Mouse (Mus musculus) urinary bladder, postnatal 10 days (tissue): ENCODE measurements around the gene Ankrd22.

ENCODE experiments used
- DNase-seq: peaks from one replicate; pipeline ENCODE4 v3.0.0; 2022; ENCODE audit warnings: low spot score

The Ankrd22 gene

DNA sequence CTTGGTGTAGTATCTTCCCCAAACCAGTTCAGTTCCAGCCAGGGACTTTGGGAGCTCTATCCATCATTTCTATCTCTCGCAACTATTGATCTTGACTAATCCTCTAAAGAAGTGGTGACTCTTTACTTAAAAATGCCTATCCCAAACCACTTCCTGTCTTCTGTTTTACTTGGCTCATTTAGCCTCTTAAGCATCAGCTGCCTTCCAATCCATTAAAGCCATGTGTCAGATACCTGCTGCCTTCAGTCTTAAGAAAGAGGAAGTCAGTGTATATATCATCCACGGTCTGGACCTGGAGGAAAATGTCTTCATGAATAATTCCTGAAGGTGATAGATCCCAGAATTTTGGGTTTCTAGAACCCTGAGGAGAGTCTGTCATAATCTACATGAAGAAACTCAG is 14.5 kb upstream of the Ankrd22 start:
- no peak for DNase-seq

DNA sequence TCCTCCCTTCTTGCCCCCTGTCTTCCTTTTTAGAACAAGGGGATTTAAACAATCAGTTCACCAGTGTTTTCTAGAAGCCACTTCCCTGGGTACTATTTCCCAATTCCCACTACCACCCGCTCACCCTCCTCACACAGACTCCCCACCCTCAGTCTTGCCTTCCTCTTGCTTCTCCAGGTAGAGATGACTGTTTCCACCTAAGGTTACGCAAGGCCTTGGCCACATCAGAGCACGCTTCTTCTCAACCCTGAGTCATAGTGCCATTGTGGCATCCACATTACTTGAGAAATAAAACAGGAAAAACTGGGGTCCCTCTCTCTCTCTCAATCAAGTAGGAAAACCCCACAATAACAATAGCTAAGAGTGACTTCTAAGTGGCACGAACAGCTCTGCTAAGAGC is 13.3 kb upstream of the Ankrd22 start:
- DNase-seq, result no peak

DNA sequence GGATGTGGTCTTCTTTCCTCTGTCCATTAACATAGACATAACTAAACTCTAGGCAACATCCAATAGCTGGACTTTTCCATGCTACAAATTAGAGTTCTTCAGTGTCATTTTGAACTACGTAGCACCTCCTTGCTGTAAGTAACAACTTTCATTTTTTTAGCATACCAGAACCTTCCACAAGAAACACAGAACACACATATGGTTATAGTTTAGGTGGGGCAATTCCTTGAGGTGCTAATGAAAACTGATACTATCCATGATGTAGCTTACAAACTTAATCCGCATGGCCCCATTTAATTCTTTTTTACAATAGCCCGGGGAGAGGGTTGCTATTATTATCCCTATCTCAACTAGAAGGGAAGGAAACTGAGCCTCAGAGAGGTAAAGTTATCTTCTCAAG is 8.2 kb upstream of the Ankrd22 start:
- no peak for DNase-seq

DNA sequence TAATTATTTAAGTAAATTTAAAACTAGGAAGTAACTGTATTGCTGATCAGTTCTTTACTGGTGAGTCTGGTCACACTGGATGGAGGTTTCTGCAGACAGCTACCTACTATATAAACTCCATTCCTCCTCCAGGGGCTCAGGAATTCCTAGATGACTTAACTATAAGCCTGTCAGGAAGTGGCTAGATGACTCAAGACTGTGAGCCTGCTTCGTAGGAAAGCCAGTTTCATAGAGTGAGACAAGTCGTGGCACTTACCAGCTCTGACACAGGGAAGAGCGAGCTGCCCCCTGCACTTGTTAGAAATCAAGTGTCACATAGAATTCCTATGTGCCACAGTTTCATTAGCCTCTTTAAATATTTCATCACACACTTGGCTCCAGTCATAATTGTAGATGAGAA is 5.3 kb upstream of the Ankrd22 start:
- no peak for DNase-seq

DNA sequence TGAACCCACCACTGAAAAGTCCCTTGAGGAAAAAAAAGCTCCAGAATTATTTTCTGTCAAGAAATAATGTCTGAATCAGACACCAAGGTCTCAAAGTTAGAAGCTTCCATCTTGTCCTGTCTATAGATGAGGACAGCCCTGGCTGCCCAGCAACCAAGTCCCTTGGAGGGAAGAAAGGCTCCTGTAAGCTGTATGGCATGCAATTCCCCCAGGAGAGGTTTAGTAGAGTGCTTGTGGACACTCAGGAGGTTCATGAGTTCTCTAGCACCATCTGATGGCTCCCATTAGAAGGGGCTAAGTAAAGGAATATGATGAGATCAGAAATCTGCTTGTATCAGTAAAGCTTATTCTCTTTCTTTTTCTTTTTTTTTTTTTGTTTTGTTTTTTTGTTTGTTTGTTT is 3.3 kb upstream of the Ankrd22 start:
- no peak for DNase-seq

DNA sequence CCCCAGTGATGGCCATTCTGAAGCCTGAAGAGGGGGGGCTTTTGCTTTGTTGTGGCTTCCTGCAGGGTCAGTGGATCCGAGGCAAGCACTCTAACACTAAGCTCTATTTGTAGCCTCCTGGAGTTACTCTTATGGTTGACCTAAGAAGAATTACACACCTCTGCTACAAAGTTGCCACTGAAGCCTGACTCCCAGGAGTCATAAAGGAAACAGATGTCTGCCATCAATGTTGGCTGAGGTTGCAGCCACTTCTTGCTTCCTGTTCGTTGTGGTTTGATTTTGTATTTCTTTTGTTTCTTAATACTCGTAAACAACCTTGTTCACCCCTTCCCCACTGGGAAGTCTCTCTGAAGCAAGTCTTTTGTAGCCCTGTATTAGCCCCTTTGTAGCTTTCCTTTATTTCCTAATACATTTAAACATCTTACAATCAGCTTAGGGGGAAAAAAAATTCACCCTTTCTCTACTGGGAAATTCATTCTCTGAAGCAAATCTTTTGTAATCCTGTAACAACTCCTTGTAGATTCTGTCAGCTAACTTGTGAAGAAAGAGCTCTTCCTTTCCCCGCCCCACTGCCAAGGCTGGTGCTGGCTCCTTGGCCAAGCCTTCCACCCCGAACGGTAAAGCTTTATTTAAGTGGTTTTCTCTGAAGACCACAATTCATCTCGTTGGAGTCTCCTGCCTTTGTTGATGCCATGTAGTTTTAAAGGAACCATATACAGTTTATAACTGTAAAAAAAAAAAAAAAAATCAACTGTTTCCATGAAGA is 2.2 kb upstream of the Ankrd22 start:
- no peak for DNase-seq

DNA sequence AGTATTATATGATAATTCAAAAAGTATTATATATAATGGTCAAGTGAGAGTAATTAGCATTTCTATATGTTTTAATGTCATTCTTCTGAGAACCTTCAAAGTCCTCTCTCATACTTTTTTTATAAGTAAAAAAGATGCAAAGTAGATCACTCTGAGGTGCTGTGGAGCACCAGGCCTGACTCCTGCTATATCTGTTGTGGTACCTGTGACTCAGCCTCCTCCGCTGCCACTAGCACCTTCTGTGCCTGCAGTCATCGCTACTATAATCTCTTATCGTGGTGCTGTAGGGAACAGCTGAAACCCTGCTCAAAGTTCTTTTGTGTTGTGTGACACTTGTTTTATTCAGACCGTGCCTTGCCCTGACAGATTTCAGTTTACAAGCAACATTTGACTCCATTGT is 533 bp upstream of the Ankrd22 start:
- DNase-seq, result no peak

DNA sequence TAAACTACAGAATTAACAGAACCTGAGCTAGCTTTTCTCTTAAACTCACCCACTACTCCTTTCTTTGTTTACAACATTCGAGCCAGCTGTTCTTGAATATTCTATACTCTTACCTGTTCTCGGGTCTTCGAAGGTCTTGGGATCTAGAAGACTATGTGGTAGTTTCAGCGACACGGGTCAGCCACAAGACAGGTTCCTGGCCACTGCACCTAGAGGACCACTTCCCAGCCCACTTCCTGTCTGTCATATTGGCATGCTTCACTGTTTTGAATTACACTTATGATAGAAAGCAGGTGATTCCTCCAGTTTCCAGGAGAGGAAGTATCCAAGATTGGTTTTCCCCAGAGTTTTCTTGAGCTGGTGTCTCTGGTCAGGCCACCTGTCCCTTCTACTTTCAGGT is 3.2 kb downstream of the Ankrd22 start:
- DNase-seq, result no peak

DNA sequence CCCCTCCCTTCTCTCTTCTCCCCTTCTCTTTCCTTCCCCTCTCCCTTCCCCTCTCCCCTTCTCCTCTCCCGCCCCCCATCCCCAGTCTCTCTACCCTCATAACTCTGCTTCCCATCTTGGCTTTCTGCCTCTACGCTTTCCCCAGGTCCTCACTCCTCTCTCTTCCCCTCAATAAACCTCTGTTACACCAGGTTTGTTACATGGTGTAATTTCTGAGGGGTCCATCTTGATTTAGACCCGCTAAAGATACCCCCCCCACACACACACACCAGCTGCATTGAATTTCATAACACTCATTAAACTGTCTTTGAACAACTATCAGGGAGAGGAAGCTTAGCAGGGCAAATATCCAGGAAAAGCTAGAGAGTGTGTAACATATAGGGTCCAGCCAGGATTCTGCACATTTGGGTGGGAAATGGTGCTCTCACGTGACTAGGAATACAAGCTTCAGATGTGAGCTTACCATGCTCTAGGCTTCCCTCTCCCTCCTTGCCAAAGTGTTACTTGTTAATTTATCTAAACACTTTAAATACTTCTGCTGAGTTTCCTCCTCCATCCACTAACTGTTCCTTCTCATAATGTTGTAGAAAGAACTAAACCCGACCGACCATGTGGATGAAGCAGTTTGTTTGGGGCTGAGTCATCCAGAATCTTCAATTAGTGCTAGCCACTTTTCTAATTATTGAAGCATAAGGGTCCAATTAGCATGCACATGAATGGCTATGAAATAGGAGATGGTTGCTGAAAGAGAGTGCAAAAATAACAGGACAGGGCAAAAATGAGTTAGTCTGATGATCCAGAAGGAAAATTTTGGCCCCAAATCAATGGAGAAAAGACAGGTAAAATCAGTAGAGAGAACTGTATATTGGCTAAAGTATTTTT is 12.3 kb downstream of the Ankrd22 start:
- no peak for DNase-seq

DNA sequence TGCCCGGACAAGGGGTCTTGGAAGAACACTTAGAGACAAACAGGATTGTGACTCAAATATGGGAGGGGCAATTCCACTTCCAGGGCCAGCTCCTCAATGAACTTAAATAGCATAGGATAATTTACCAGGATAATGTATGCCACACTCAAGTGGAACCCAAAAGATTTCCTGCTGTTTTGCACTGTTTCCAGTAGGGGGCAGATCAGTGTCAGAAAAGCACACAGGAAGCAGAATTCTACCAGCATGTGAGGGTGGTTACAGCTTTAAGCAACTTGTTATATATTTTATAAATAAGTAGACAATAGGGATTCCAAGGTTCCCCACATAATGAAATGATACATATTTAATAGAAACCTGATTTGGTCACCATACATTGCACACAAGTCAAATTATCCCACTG is 13.9 kb downstream of the Ankrd22 start:
- no peak for DNase-seq

DNA sequence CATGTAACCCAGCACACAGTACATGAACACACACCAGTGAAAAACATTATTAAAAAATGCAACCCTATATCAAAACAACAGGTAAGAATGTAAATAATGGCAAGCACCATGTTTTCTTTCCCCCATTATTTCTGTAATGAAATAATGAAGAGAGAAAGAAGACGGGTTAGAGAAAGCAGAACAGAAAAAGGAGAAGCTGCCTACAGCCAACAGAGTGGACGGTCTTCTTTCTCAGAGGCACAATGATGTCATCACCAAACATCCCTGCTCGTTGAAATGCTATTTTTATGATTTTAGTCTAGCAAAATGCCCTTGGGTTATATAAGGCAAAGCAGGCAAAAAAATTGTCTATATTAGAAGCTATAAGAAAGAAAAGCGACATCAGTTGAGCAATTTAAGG is 17.4 kb downstream of the Ankrd22 start:
- DNase-seq, result no peak

DNA sequence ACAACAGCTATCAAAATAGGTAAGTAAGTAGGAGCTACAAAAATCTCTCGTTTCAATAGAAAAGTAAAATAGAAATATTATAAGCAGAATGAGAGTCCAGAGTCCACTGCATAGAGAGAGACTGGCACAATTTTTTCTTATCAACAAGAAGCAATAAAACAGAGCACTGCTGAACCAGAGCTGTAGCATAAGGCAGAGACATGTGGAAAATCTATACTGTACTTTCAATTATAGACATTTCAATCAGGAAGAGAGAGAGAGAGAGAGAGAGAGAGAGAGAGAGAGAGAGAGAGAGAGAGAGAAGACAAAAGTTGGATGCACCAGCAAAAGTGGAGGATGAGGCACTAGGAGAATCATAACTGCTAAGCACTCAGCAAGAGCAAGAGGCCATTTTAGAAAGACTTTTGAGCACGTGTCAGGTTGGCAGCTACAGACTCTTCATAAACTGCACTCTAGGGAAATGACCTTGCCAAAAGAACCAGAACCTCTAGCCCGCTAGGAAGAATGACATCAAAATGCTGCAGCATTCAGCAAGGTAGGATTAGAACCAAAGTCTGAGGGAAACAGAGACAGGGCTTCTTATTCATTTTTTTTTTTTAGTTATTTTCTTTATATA is 26.3 kb downstream of the Ankrd22 start:
- no peak for DNase-seq

DNA sequence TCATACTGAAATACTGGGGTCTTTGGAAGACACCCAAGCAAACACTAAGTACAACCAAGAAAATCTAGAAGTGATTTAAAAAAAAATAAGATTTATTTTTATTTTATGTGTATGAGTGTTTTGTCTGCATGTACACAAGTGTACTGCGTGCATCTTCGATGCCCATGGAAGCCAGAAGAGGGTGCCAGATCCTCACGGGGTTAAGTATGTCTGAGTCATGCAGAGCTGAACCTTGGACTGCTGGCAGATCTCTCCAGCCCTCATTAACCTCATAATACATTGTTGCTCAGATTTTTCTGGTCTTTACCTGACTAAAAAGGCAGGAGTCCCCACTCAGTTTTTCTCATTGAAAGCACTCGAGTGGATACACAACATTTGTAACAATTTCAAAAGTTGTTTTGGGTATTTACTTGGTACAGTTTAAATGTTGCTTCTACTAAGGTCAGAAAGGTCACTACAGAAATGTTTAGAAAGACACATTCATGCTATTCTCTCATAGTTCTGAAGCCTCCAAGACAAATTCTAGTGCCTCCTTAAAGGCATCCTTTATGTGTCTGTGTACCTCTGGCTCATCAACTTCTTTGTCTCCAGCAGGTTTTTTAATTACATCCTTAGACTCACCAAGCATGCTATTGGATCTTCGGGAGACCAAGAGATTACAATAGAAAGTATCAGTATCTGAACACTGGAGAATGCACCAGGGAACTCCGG is 27.0 kb downstream of the Ankrd22 start:
- DNase-seq, result no peak

DNA sequence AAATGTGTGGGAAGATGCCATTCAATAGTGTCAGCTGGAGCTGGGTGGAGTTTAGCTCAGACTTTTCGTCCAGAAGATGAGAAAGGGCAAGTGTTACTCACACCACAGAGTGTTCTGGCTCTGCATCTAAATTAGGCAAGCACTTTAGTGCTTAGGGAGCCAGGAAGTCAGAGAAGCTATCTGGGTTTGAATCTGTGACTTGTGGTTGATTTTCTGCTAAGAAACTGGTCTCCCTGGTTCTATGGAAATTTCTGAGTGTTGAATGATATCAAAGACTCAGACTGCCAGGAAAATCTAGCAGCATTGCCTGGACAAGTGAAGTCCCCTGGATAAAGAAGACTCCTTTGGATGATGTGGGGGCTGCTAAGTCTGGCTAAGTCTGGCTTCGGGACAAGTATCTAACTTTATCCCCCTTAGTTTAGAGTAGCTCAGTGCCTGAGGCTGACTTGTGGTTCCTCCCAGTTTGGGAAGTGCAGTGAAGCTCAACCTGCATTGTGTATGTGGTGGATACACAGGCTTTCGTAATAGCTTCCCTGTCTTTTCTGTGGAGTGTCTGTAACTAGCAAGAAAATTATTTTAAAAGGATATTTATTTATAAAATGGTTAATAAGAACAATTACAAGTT is 45.6 kb downstream of the Ankrd22 start:
- no peak for DNase-seq

DNA sequence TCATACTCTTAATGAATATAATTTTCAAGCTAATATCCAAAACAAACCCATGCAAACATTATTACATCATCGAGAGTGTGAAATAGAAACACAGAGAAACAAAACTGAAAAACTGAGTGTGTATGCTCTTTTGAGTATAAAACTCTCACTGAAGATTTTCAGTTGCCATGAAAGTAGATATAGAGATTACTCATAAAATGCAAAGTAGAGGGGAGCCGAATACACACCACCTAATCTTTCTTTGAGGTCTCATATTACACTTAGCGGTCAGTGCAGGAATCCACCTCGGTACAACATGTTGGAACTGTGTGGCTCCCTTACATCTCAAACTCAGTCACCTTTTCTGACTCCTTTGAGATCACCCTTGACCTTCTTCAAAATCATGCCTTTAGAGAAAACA is 46.2 kb downstream of the Ankrd22 start:
- DNase-seq, result no peak

DNA sequence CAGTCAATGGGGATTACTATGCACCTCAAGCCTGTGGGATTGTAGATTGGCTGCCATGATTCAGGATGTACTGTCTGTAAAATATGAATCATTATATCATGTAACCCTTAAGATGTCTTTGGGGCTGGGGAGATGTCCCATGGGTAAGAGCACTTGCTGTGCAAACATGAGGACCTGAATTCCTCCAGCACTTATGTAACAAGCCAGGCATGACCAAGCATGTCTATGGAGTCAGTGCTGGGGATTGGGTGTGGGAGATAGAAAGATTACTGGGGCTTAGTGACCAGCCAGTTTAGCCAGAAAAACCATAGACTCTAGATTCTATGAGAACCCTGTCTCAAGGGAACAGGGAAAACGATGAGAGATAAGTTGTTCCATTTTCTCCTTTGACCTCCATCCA is 46.8 kb downstream of the Ankrd22 start:
- DNase-seq, result no peak

DNA sequence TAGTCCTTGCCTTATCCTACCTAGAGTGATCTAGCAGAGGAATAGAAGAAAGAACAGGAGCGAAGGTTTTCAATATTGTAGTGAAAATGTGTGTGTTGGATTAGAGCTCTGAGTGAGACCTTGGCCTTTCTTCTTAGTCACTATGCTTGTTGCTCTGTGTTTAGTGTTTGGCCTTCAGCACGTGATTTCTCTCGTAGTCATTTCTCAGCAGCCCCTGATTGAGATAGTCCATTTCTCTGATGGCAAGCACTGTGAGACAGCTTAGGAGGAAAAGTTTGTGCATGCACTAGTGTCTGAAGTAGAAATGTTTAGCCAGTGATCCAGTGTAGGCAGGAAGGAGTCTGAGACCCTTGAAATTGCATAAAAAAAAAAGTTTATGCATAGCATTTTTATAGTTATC is 61.0 kb downstream of the Ankrd22 start:
- DNase-seq, result no peak

DNA sequence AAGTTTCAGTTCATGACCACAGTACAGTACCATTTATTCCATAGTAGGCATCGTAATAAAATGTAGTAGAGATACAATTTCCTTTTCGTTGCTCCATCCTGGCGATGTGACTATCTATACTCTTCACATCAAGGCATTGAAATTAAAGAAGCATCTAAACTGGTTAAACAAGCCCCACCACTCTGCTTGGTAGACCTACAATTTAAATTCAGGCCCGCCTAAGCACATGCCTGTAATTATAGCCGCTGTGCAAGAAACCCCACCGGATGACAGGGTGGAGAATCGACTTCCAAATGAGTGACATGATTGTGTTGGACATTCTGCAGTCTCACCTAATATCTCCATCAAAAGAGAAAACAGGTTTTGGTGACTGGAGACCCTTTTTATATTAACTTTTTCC is 64.0 kb downstream of the Ankrd22 start:
- DNase-seq, result no peak

DNA sequence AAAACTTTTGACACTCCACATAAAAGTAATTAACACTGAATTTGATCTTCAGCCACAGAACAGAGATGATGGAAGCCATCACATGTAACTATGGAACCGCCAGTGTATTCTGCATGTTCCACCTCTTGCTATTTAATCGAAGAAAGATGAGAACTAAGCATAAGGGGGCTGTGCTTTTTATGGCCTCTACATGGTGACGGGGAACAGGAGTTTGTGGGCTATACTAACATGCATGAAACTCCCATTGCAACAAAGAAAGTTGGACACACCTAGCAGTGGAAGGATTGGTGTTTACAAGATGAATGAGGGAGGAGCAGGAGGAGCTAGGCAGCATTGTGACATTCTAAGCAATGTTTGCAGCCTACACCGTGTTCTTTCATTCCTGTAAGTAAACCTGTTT is 65.2 kb downstream of the Ankrd22 start, which contains the start of gene Lipm:
TSS of gene Lipm (plus strand) at position 301 of the 400 bp plus-strand sequence.
- no peak for DNase-seq

DNA sequence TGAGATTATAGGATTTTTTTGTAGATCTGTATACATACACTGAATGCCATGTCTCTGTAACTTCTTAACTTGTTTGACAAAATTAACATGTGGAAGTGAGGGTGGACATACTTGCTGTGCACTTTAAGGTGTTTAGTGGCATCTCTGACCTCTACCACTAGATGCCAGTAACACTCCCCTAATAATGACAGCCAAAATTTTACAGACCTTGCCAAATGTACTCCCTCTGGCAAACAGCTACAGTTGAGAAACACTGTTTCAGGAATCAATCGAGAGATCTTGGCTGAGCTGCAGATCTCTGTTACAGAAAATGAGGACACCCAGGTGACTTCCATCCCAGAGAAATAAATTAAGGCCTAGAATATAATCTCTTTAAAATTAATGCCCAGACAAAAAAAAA is 69.6 kb downstream of the Ankrd22 start:
- no peak for DNase-seq

DNA sequence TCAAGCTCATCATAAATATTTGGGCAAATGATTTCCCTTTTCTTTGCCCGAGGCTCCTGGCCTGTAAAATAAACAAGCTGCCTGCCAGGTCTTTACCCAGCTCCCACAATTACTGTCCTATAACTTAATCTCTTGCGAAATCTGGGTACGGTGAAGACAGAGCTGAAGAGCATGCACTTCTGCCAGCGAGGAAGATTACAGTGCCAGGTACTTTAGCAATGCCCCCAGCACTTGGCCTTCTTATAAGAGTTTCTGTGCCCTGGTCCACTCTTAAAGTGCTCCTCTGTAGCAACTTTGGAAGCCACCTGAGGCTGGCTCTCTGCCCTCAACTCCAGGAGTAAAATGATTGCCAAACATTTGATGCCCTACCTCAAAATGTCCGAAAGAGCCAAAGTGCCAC is 70.5 kb downstream of the Ankrd22 start:
- DNase-seq, result no peak
